Mouse (Mus musculus): ENCODE measurements around the gene Nap1l4.

Gene Nap1l4

DNA sequence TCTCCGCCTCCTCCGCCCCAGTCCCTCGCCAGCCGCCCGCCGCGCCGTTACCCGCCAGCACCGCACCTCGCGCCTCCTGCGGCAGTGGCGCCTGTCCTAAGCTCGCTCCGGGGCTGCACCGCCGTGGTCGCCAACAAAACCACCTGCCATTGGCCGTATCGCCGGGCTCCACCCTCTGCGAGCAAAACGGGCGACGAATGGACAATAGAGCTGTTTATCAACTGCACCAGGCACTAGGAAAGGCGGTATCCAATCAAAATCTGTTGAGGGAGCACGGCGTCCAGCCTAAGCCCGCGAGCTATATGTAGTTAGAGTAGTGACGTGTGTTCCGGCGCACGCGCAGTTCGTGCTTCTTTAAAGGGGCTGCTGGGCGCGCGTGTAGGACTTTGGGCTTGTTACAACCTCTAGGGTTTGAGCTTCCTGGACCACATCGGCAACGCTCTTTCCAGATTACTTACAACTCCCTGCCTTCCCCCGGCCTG lies at the start of gene Nap1l4:
Nap1l4 (minus strand) TSS at position 131 of the 482 bp plus-strand sequence.
- WGBS = under 1% methylated on average over 43 of the region's 43 CpGs

DNA sequence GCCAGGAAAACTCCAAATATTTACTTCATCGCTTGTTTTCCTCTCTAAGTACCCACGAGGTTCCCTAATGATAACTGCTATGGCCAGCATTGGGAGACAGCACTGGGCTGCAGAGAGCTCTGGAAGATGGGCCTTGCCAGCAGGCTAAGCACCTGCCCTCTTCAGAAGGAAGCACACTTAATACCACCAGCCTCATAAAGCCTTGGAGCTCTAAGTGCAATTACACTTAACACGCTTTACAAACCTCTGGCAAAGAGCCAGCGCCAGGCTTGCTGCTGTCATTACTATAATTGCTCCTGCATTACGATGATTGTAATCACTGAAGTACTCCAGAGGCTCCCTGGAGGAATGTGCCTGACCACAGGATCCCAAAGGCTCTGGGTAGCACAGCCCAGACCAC lies 46.0 kb upstream of the Nap1l4 start:
- WGBS = 54% methylated on average over 5 of the region's 5 CpGs

DNA sequence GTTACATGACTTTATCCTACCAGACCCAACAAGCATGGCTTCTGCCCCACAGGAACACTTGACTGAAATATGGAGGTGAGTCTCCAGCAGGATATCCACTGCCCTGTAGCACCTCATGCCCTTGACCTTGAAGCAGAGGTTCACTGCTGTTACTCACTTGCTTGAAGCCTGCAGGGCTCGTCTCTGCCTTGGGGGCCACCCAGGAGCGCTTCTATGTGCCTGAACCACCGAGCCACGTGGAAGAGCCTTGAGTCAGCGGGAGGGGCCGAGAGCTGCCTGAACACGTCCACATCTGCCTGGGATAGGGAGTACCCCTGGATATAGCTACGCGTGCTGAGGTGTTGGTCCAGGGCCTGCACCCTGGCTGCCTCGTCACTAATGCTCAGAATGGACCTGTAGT lies 43.3 kb upstream of the Nap1l4 start:
- WGBS = 94% methylated on average over 10 of the region's 10 CpGs

DNA sequence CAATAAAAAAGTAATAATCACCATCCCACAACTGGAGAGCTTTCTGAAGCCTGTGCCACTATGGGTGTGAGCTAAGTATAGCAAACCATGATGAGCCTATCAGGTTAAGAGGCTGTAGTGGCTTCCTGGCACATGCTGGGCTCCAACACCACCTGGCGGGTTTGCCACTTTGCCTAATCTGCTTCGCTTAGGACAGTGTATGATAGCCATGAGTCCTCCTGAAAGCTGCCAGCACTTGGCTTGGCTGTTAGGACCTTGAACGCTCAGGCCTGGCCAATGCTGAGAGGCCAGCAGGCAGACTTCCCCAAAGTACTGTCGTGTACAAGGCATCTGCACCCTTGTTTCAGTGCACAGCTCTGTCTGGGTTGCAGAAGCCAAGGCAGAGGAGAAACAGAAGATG lies 39.1 kb upstream of the Nap1l4 start:
- WGBS = 79% methylated on average over 4 of the region's 4 CpGs

DNA sequence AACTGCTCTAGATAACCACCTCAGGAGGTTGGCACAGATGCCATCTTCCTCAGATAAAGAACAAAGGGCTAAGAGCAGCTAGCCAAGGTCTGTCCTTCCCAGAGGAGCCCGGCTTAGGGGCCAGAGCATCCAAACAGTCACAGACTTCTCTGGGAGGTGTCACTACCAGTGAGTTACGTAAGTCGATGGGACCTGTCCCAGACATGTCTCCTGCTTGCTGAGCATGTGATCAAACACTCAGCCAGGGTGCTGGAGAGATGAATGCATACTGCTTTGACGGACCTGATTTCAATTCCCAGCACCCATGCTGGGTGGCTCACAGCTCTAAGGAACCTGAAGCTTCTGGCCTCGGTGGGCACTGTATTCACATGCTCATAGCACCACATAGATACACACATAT lies 38.7 kb upstream of the Nap1l4 start:
- 86% methylated on average over 5 of the region's 5 CpGs for WGBS

DNA sequence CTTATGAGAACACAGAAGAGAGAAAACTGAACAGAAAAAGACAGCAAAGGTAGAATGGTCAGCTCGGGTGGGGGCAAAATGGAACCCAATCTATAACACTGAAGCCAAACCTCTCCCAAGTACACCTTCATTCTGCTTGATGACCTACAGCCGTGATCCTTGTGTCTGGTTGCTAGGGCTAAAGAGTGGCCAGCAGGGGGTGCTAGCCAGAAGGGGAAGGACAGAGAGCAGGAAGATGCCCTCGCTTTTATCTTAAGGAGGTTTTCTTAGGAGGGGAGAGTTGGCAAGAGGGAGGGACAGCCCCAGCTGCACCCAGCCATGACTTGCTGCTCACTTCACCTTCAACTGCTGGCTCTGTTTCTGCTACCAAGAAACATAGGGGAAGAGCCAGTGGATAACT lies 35.0 kb upstream of the Nap1l4 start:
- WGBS = 35% methylated on average over 3 of the region's 3 CpGs

DNA sequence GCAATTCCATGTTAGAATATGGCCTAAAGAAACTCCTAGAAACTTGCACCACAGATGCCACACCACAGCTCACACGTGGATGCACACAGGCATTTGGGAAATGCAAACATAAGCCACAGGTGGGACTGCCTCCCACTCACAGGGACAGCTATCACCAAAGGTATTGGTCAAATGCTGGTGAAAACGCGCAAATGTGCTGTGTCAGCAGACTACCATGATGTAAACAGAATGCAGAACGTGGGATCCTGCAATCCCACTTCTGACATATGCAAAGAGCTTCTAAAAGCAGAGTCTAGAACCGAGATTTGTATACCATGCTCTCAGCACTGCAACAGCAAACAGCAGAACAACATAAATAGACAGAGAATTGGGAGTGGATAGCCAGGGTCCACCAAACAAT lies 34.1 kb upstream of the Nap1l4 start:
- WGBS = 75% methylated on average over 5 of the region's 5 CpGs

DNA sequence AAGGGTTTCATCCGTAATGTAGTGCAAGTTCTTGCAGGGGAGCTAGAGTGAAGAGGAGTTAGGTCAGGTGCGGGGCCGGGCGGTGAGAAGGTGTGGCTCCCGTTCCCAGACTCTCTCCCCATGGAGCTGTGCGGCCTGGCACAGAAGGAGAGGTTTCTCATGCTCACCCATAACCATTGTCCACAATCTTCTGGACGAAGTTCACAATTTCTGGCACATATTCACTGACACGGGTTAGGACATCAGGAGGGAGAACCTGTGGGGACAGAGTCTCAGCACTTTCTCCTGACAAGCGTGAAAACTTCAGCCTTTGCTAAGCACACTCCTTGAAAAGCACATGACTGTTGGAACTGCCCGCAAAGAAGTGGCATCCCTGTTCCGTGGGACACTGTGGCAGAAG lies 26.8 kb upstream of the Nap1l4 start:
- 97% methylated on average over 11 of the region's 11 CpGs for WGBS

DNA sequence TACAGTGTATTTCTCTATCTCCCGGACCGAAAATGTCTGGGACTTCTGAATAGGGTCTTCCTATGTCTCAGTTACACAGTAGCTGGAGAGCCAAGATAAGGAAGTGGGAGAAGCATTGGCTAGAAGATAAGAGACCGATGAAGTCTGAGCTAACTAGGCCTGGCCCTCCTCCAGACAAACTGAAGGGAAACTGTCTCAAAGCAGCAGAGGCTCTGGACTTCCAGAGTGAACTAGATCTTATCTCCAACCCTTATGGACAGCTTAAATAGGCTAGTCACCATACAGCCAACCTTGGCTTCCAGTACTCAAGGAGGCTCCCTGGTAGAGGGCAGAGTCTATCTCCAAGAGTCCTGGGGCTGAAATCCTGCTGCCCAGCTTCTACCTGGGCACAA lies 16.7 kb upstream of the Nap1l4 start:
- WGBS = 87% methylated on average over 3 of the region's 3 CpGs

DNA sequence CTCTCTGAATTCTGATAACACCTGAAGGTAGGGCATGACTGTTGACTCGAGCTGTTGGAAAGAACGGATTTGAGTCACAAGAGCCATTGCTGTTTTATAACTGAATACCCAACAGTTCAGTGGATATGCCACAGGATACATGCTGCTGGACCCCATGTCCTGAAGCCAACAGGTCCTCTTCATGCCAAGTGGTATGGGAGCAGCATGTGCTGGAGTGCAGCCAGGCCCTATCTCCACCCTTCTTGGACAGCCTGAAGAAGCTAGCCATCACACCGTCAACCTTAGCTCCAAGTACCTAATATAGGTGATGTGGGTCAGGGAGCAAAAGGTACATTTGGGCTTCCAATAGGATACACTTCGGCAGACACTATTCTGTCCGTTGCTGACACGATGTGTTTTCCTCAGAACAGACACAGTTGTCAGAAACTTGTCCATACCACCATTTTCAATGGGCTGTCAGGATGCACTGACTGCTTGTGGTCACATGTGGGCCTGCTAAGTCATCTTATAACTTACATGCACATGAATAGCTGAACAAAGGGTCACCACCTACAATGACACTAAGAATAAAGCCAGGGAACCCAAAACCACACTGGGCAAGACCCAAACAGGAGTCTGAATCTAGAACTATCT lies 16.2 kb upstream of the Nap1l4 start:
- 94% methylated on average over 6 of the region's 6 CpGs for WGBS

DNA sequence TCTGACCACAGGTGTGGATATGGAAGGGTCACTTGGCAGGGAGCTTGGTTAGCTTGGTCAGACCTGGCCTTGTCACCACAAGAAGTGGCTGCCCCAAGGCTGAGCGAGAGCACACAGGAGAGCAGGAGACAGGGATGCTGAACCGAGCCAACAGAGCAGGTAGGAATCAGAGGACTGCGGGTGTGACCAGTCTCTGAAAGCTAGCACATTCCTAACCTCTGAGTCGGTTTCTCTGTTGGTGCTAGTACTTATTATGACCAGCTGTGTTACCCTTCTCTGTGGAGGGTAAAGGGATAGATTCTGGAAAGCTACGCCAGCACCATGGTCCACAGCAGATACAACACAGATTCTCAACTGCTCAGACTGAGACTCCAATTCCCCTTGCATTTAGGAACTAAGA lies 14.9 kb upstream of the Nap1l4 start:
- 97% methylated on average over 5 of the region's 5 CpGs for WGBS

DNA sequence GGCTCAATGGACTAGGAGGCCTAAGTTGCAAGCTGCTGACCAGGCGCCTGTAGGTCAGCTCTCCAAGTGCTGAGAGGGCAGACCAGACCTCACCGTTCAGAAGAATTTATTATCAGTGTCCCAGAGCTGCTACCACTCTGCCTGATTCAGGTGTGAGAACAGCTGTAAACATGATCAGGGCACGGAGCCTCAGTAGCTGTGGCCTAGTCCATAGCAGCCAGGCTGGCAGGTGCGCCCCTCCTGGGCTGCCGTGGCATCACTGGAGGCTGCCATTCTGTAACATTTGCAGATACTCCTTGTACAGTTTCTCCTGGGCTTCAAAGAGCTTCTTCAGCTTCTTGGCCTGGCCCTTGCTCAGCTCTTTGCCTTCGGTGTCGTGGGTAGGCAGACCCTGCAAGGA lies 8.7 kb upstream of the Nap1l4 start:
- WGBS = 82% methylated on average over 7 of the region's 7 CpGs

DNA sequence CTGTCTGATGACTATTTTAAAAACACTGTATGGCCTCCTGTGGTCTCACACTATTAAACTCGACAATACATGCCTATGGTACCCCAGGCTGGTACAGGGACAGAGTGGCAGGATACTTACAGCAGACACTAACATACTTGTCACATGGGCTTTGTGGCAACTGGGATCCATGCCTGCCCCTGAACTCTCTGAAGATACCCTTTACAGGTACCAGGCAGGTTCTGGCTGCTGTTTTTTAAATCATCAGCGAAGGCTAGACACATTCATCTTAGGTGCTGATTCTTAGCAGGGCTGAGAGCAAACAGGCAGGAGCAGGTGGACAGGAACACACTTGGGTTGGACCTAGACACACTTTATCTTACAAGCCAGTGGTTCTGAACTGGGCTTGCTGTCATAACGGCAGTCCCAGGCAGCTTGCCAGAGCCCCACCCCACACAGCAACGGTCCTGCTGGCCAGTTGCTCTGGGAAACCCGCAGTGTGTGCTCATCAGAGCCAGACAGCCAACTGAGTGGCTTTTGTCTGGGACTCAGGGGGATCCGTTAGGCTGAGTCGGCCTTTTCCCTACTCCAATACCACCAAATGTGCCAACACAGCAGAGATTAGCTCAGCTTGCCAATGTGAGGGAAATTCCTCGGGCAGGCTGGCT lies 8.2 kb upstream of the Nap1l4 start:
- 43% methylated on average over 8 of the region's 8 CpGs for WGBS

DNA sequence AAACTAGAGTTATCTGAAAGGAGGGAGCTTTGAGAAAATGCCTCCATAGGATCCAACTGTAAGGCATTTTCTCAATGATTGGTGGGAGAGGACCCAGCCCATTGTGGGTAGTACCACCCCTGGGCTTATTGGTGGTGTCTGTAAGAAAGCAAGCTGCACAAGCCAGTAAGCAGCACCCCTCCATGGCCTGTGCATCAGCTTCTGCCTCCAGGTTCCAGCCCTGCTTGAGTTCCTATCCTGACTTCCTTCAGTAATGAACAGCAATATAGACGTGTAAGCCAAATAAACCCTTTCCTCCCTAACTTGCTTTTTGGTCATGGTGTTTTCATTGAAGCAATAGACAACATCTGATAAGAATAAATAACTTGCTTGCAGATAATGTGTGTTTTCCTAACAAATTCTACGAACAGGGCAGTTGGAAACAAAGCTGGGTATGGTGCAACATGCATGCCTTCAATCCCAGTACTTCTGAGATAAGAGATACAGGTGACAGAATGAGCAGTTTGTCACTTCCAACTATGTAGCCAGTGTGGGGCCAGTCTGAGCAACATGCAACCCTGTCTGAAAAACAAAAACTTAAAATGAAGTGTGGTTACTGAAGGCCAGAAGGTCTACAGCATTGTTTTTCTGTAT lies 798 bp upstream of the Nap1l4 start:
- 34% methylated on average over 2 of the region's 2 CpGs for WGBS

DNA sequence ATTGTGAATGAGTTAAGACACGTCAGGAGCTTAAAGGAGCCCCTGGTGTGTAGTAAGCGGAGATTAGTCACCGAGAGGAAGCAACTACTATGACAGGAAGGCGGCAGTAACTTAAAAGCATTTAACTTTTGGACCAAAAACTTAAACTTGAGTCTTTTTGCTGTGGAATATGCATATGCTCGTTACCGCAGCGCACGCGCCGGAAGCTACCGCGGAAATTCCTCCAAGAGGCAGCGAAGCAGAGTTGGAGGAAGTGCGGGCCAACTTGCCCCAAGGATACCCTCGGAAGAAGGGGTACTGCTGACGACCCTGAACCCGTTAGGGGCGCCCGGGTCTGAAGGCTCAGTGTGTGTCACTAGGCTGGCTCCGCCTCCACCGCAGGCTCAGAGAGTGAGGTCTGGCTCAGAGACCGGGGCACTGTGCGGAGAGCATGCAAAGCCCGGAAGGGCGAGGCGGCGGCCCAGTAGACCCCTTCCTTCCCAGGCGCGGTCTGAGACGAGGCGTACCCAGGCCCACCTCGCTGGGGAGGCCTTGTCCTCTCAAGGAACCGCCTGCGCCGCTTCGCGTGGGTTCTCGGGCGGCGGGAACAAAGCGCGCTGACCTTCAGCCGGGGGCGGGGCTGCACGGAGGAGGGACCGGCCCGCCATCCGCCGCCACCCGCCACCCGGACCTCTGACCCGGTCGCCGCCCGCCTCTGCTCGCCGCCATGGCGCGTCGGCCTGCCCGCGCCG lies 510 bp downstream of the Nap1l4 start:
- under 1% methylated on average over 62 of the region's 63 CpGs for WGBS

DNA sequence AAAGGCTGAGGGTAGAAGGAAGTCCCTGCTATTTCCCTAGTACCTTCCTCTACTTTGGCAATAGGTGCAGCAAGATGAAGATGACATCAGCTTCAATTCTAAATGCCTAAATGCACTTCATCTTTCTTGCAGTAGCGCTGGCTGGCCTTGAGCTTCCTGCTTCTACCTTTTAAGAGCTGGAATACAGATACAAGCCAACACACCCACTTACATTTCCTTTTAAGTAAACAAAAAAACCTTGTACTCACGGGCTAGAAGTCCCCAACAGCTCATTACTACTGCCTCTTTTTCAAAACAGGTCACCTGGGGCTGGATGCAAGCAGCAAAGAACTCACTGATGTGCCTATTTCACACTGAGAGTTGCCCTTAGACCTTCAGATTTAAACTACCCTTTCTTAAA lies 2.4 kb downstream of the Nap1l4 start:
- WGBS = 38% methylated on average over 2 of the region's 2 CpGs

DNA sequence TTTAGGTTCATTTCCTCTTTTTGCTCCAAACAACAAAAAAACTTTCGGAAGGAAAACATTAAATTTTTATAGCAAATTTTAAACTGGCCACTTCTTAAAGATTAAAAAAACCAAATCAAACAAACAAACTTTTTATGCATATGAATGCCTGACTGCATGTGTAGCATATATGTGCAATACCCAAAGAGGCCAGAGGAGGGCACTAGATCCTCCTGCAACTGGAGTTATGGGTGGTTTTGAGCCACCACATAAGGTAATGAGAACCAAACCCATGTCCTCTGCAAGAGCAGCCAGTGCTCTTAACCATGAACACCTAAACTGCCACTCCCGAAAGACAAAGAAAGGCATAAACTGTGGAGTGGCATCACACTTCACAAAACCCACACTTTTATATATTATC lies 4.5 kb downstream of the Nap1l4 start:
- WGBS = 92% methylated on average over 2 of the region's 2 CpGs

DNA sequence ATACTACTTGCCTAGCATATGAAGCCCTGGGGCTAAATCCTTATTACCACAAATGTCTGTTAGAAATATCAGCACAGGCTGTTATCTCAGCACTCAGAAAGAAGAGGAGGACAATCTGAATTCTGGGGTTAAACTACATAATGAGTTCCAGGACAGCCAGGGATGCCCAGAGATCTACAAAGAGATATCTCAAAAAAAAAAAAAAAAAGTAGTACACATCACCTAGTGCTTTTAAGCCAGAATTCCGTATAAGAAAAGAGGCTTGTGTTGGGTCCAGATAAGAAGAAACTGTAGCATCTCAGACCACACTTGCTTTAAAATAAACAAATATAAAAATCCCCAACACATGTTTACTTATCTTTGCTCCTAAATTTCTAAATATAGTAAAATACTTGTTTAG lies 10.2 kb downstream of the Nap1l4 start:
- 69% methylated on average over 1 of the region's 1 CpGs for WGBS

DNA sequence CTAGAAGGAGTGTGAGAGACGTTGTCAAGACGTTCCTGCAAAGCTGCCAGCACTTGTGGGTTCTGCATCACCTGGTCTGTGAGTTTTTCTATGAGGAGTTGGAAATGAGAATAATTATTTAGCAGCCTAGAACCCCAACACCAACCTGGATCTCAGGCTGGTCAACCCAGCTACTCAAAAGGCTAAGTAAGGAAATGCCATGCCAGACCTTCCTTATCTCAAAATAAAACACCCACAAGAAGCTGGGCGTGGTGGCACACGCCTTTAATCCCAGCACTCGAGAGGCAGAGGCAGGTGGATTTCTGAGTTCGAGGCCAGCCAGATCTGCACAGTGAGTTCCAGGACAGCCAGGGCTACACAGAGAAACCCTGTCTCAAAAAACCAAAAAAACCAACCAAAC lies 10.7 kb downstream of the Nap1l4 start:
- 87% methylated on average over 6 of the region's 6 CpGs for WGBS

DNA sequence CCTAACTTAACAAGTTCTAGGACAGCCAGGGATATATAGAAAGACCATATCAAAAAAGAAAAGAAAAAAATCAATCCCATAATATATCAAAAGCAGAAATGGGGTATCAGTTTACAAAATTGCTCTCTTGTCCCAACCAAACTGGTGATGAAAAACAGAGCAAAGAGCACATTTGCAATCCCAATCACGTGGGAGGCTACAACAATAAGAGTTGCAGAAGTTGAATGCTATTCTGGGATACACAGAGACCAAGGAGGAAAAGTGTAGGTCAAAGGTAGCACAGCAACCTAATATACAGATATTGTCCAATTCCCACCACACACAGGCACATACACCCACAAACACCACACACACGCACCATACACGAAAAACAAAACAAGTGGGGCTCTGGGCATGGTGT lies 12.7 kb downstream of the Nap1l4 start:
- 88% methylated on average over 3 of the region's 3 CpGs for WGBS

DNA sequence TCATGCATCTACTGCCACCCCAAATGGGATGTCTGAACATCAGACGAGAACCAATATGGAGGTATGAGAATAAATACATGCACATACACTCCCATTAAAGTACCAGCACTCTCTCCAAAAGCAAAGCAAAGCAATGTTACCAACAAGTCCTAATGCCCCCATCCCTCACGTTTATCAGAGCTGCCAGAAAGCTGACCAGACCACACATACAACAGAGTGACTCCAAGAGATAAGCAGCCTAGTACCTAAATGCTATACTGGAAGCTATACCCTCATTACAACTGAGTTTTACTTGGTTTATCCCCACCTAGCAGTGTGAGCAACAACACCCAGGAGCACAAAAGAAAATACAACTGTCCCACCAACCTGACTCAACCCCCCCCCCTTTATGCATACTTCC lies 15.6 kb downstream of the Nap1l4 start:
- WGBS = 87% methylated on average over 2 of the region's 2 CpGs

DNA sequence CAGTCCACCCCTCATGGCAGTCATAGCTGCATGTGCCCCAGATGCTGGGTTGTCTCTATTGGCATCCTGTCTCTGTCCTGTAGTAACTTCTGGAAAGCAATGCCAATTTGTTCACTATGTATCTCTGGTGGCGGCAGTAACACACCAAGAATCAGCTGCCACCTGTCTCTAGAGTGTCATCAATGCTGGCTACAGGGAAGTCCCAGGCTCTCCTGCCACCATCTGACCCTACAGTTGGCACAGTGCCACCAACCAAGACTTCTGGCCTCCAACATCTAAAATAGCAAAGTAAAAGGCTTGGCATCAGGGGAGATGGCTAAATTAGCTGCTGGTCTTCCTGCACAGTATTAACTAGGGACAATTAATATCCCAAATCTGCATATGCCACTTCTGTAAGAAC lies 16.5 kb downstream of the Nap1l4 start:
- WGBS = 81% methylated on average over 1 of the region's 1 CpGs

DNA sequence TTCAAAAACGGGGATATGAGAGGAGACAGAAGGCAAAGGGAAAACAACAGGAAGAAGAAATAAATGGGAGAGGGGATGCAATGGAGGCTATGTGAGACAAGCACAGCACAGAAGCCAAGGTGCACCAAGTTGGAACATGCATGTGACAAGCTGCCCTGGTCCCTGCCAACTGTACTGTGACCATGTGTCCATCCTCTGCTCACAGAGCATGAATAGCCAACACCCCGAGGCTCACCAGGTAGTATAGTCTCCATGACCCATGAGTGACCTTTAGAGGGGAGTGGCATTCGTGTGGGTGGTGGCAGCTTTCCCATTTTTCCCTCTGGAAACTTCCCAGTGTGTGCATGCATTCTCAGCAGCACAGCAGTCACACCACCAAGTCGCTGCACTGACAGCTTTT lies 29.6 kb downstream of the Nap1l4 start:
- 78% methylated on average over 4 of the region's 4 CpGs for WGBS

All from cerebral cortex, adult 2 months (tissue).